Mouse (Mus musculus) erythroblast, embryonic 14.5 days (primary cell): ENCODE results near the gene Elovl5. TPM values are rescaled to one million over a fixed set of nuclear protein-coding genes. Genes with fewer than 3 reads are reported as not detected.

Source experiments
- H3K27me3 ChIP-seq: 2 replicates; pipeline ENCODE4 v1.6.1; 2012; ENCODE audit warnings: inconsistent platforms; ENCODE audit not compliant: control insufficient read depth
- H3K36me3 ChIP-seq: 2 replicates; pipeline ENCODE4 v1.6.1; 2012; ENCODE audit warnings: mild to moderate bottlenecking, inconsistent platforms; ENCODE audit not compliant: control insufficient read depth
- H3K4me1 ChIP-seq: 2 replicates; pipeline ENCODE4 v1.6.1; 2012; ENCODE audit warnings: inconsistent platforms; ENCODE audit not compliant: control insufficient read depth
- H3K4me3 ChIP-seq: replicated peaks from 2 replicates; pipeline ENCODE3; 2012; ENCODE audit warnings: moderate library complexity, mild to moderate bottlenecking, inconsistent platforms
- H3K9me3 ChIP-seq: 2 replicates; pipeline ENCODE4 v1.6.1; 2012; ENCODE audit warnings: low read length, inconsistent platforms, mixed read lengths; ENCODE audit not compliant: control insufficient read depth
- GATA1 ChIP-seq: IDR thresholded peaks from 2 replicates; pipeline ENCODE4 v1.6.1; 2012; ENCODE audit warnings: low read length, inconsistent platforms, mixed read lengths
- TAL1 ChIP-seq: IDR thresholded peaks from 3 replicates; pipeline ENCODE4 v1.6.1; 2012; ENCODE audit warnings: low read length, inconsistent platforms, mixed read lengths
- polyA plus RNA-seq: library from polyadenylated mRNA; stranded (reverse); fragments of >175 nt; gene quantifications from 2 replicates; pipeline ENCODE4 v1.2.3, GENCODE M21; 2012

The Elovl5 gene
- polyA plus RNA-seq, 1 experiment, result 0.09 TPM

- Histone ChIP-seq H3K36me3 (no peaks in the 10 kb centered on the region), H3K4me1 (peaks cover 55% of the 10 kb centered on the region), H3K9me3 (no peaks in the 10 kb centered on the region), H3K4me3 (no peak overlapping the region), H3K27me3 (peaks cover 7% of the 10 kb centered on the region)
- TF ChIP-seq GATA1 (no peak), TAL1 (no peak)
Observed at GRCm38 (mm10) chr9:77914616-77915015, 2.5 kb upstream of the Elovl5 start.

GRCm38 (mm10) chr9:77915791-77916190, 1.4 kb upstream of the Elovl5 start:
- no peaks in the 10 kb centered on the region for H3K9me3 ChIP-seq

GRCm38 (mm10) chr9:77917622-77918131, 513 bp downstream of the Elovl5 start:
- Histone ChIP-seq H3K36me3 (no peaks in the 10 kb centered on the region), H3K4me3 (peak overlapping the region; percentile 79), H3K4me1 (peaks cover 32% of the 10 kb centered on the region), H3K9me3 (no peaks in the 10 kb centered on the region), H3K27me3 (peaks cover 7% of the 10 kb centered on the region)
- TF ChIP-seq TAL1 (no peak), GATA1 (no peak)

More at GRCm38 (mm10) chr9:77915791-77916190, 1.4 kb upstream of the Elovl5 start:
- peaks cover 45% of the 10 kb centered on the region for H3K4me1 ChIP-seq
- TF ChIP-seq GATA1 (no peak), TAL1 (no peak)
- H3K4me3 ChIP-seq, result no peak overlapping the region
- peaks cover 7% of the 10 kb centered on the region for H3K27me3 ChIP-seq
- H3K36me3 ChIP-seq, result no peaks in the 10 kb centered on the region

- H3K4me3 ChIP-seq, result peak overlapping the region; percentile 79
- peaks cover 7% of the 10 kb centered on the region for H3K27me3 ChIP-seq
- H3K4me1 ChIP-seq, result peaks cover 32% of the 10 kb centered on the region
- TF ChIP-seq GATA1 (no peak), TAL1 (no peak)
- peaks cover 2% of the 10 kb centered on the region for H3K36me3 ChIP-seq
- no peaks in the 10 kb centered on the region for H3K9me3 ChIP-seq
Observed at GRCm38 (mm10) chr9:77918211-77918610, 1.0 kb downstream of the Elovl5 start.

- no peaks in the 10 kb centered on the region for H3K9me3 ChIP-seq
- no peak overlapping the region for H3K4me3 ChIP-seq
- H3K27me3 ChIP-seq, result peaks cover 7% of the 10 kb centered on the region
- no peak for TF ChIP-seq GATA1
- no peak for TF ChIP-seq TAL1
- peaks cover 30% of the 10 kb centered on the region for H3K4me1 ChIP-seq
- H3K36me3 ChIP-seq, result peaks cover 3% of the 10 kb centered on the region
Observed at GRCm38 (mm10) chr9:77918961-77919670, 2.0 kb downstream of the Elovl5 start.

- H3K9me3 ChIP-seq, result no peaks in the 10 kb centered on the region
- peaks cover 32% of the 10 kb centered on the region for H3K4me1 ChIP-seq
- H3K4me3 ChIP-seq, result no peak overlapping the region
- peaks cover 3% of the 10 kb centered on the region for H3K36me3 ChIP-seq
- peaks cover 5% of the 10 kb centered on the region; the same call in 1 of the 2 replicates for H3K27me3 ChIP-seq
- no peak for TF ChIP-seq TAL1
- TF ChIP-seq GATA1, result no peak
Observed at GRCm38 (mm10) chr9:77920481-77920880, 3.3 kb downstream of the Elovl5 start.

GRCm38 (mm10) chr9:77921366-77922260, 4.4 kb downstream of the Elovl5 start:
- peaks cover 30% of the 10 kb centered on the region for H3K4me1 ChIP-seq
- no peak for TF ChIP-seq TAL1

GRCm38 (mm10) chr9:77923774-77924173, 6.6 kb downstream of the Elovl5 start:
- TF ChIP-seq TAL1 (no peak), GATA1 (no peak)
- Histone ChIP-seq H3K4me3 (no peak overlapping the region), H3K9me3 (no peaks in the 10 kb centered on the region), H3K27me3 (no peaks in the 10 kb centered on the region), H3K4me1 (peaks cover 28% of the 10 kb centered on the region), H3K36me3 (peaks cover 3% of the 10 kb centered on the region)

More at GRCm38 (mm10) chr9:77921366-77922260, 4.4 kb downstream of the Elovl5 start:
- Histone ChIP-seq H3K27me3 (peaks cover 5% of the 10 kb centered on the region; the same call in 1 of the 2 replicates), H3K4me3 (no peak overlapping the region), H3K36me3 (peaks cover 3% of the 10 kb centered on the region), H3K9me3 (no peaks in the 10 kb centered on the region)

GRCm38 (mm10) chr9:77924199-77924598, 7.0 kb downstream of the Elovl5 start:
- Histone ChIP-seq H3K4me3 (no peak overlapping the region), H3K36me3 (peaks cover 3% of the 10 kb centered on the region), H3K4me1 (peaks cover 26% of the 10 kb centered on the region), H3K27me3 (no peaks in the 10 kb centered on the region), H3K9me3 (no peaks in the 10 kb centered on the region)
- TF ChIP-seq GATA1 (no peak), TAL1 (no peak)
